Mouse (Mus musculus) midbrain, embryonic 13.5 days (tissue): ENCODE data around the gene Tmem269. TPM values are rescaled to one million over a fixed set of nuclear protein-coding genes. Genes with fewer than 3 reads are reported as not detected.
A peak's percentile ranks its signal among the peaks of the same experiment; 100 is the strongest.

Experiments used
- ATAC-seq: fragments of 200-750 bp; cut with Nextera tagmentation; 2 replicates; pipeline ENCODE4 v1.8.0; 2017; ENCODE audit warnings: mild to moderate bottlenecking, moderate TSS enrichment, moderate library complexity
- H3K27ac ChIP-seq: fragments of 300-500 bp; sonication (generic); 2 replicates; pipeline ENCODE4 v1.5.1; 2015; ENCODE audit warnings: inconsistent platforms, mild to moderate bottlenecking, moderate library complexity
- H3K27me3 ChIP-seq: fragments of 300-500 bp; sonication (generic); 2 replicates; pipeline ENCODE4 v1.6.1; 2015; ENCODE audit warnings: mild to moderate bottlenecking, inconsistent platforms
- H3K36me3 ChIP-seq: fragments of 300-500 bp; sonication (generic); 2 replicates; pipeline ENCODE4 v1.6.1; 2015; ENCODE audit warnings: mild to moderate bottlenecking, inconsistent platforms
- H3K4me1 ChIP-seq: fragments of 300-500 bp; sonication (generic); replicated peaks from 2 replicates; pipeline ENCODE4 v1.6.1; 2015; ENCODE audit warnings: inconsistent platforms
- H3K4me2 ChIP-seq: fragments of 300-500 bp; sonication (generic); replicated peaks from 2 replicates; pipeline ENCODE4 v1.6.1; 2015; ENCODE audit warnings: moderate library complexity, mild to moderate bottlenecking, inconsistent platforms
- H3K4me3 ChIP-seq: fragments of 300-500 bp; sonication (generic); replicated peaks from 2 replicates; pipeline ENCODE4 v1.5.1; 2015; ENCODE audit warnings: mild to moderate bottlenecking, inconsistent platforms
- H3K9ac ChIP-seq: fragments of 300-500 bp; sonication (generic); replicated peaks from 2 replicates; pipeline ENCODE4 v1.6.1; 2015; ENCODE audit warnings: mild to moderate bottlenecking, inconsistent platforms
- H3K9me3 ChIP-seq: fragments of 300-500 bp; sonication (generic); 2 replicates; pipeline ENCODE4 v1.6.1; 2016; ENCODE audit warnings: mild to moderate bottlenecking, inconsistent platforms
- WGBS: fragments of 180-500 bp; shearing (Covaris S2); methylation state at CpG from one replicate; pipeline ENCODE4 v1.1.7; 2015; 5-methylcytosine and 5-hydroxymethylcytosine counted together
- polyA plus RNA-seq: library from polyadenylated mRNA; unstranded; fragments of >200 nt; fragmentation: Nextera tagmentation; extraction: Ambion mirVana; gene quantifications from 2 replicates; pipeline ENCODE4 v1.2.1, GENCODE M21; 2015

Gene Tmem269
- polyA plus RNA-seq, 1 experiment from 2014 or later: 0.34 TPM

- no peak overlapping the region for H3K4me3 ChIP-seq
- H3K27me3 ChIP-seq: no peaks in the 10 kb centered on the region
- ATAC-seq: peak; percentile 83
- H3K9ac ChIP-seq: no peak overlapping the region
- H3K4me2 ChIP-seq: no peak overlapping the region
- H3K4me1 ChIP-seq: peaks cover 17% of the 10 kb centered on the region
- H3K27ac ChIP-seq: peak overlapping the region; percentile 61
- peaks cover 44% of the 10 kb centered on the region for H3K36me3 ChIP-seq
- WGBS: 22% methylated on average over 13 of the region's 13 CpGs
- no peaks in the 10 kb centered on the region for H3K9me3 ChIP-seq
Observed at GRCm38 (mm10) chr4:119247462-119248235, 29.6 kb upstream of the Tmem269 start.

- ATAC-seq: no peak
- H3K4me2 ChIP-seq: no peak overlapping the region
Observed at GRCm38 (mm10) chr4:119246688-119247225, 28.7 kb upstream of the Tmem269 start.

GRCm38 (mm10) chr4:119245961-119246360 is 27.9 kb upstream of the Tmem269 start:
- no peaks in the 10 kb centered on the region for H3K9me3 ChIP-seq
- H3K27ac ChIP-seq: no peak overlapping the region; the same call in 1 of the 2 replicates
- no peak overlapping the region for H3K4me3 ChIP-seq
- H3K4me2 ChIP-seq: no peak overlapping the region
- no peak overlapping the region for H3K9ac ChIP-seq
- H3K27me3 ChIP-seq: no peaks in the 10 kb centered on the region
- no peak for ATAC-seq
- peaks cover 61% of the 10 kb centered on the region for H3K36me3 ChIP-seq
- WGBS: 79% methylated on average over 9 of the region's 9 CpGs
- H3K4me1 ChIP-seq: peaks cover 17% of the 10 kb centered on the region

More at GRCm38 (mm10) chr4:119246688-119247225, 28.7 kb upstream of the Tmem269 start:
- Histone ChIP-seq H3K4me1 (peaks cover 17% of the 10 kb centered on the region), H3K9ac (no peak overlapping the region), H3K4me3 (no peak overlapping the region), H3K27me3 (no peaks in the 10 kb centered on the region), H3K27ac (peak overlapping the region; percentile 30; the same call in 1 of the 2 replicates), H3K36me3 (peaks cover 53% of the 10 kb centered on the region), H3K9me3 (no peaks in the 10 kb centered on the region)
- 78% methylated on average over 14 of the region's 14 CpGs for WGBS

DNA sequence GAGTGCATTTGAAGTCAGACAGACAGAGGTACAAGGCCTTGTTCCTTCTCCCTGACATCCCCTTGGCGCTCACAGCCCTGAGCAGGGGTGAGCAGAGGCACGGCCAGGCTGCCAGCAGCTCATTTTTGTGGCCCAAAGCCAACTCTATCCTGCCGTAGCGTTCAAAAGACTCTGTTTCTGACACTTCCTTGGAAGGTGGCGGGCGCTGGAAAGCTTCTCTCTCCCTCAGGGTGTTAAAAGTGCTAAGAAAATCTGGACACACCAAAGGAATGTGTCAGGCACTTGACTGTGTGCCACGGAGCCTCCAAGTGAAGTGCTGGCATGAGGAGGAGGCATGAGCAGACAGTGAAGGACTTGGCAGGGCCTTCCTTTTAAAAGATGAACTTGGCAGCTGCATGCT is 27.5 kb upstream of the Tmem269 start:
- no peak for ATAC-seq
- Histone ChIP-seq H3K4me1 (peaks cover 17% of the 10 kb centered on the region), H3K27me3 (no peaks in the 10 kb centered on the region), H3K4me2 (no peak overlapping the region), H3K9ac (no peak overlapping the region), H3K36me3 (peaks cover 65% of the 10 kb centered on the region), H3K4me3 (no peak overlapping the region), H3K9me3 (no peaks in the 10 kb centered on the region), H3K27ac (no peak overlapping the region; the same call in 1 of the 2 replicates)
- WGBS: 81% methylated on average over 7 of the region's 7 CpGs

DNA sequence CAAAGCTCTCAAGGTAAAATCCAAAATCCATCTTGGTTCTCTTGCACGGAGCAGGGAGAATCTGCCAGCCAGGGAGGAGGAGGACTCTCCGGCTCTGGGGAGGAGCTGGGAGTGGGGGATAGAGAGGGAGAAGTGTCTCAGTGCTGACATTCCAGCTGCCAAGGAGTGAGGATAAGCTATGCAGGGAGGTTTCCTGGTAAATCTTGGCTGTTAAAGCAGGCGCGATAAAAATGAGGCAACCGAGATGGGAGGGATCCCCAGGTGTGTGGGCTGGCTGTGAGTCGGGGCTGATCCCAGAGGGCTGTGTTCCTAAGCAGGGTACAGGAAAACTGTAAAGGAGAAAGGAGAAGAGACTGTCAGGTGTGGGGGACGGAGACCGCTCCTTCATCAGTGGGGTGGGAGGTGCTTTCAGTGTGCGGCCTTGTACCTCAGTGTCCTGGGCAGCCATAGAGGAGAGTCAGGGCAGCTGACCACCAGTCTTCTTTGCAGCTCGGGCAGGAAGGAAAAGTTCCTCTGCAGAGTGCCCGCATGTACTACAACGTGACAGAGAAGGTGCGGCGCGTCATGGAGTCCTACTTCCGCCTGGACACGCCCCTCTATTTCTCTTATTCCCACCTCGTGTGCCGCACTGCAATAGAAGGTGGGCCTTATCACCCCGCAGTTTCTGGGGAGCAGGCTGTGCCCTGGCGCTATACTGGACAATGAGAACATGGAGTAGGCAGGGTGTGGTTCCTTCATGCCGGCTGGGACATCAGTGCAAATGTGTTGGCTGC is 26.6 kb upstream of the Tmem269 start:
- Histone ChIP-seq H3K36me3 (peaks cover 66% of the 10 kb centered on the region), H3K9me3 (no peaks in the 10 kb centered on the region), H3K4me1 (peaks cover 17% of the 10 kb centered on the region), H3K27me3 (no peaks in the 10 kb centered on the region), H3K4me3 (no peak overlapping the region), H3K27ac (no peak overlapping the region), H3K4me2 (no peak overlapping the region), H3K9ac (no peak overlapping the region)
- ATAC-seq: no peak
- 83% methylated on average over 22 of the region's 22 CpGs for WGBS

DNA sequence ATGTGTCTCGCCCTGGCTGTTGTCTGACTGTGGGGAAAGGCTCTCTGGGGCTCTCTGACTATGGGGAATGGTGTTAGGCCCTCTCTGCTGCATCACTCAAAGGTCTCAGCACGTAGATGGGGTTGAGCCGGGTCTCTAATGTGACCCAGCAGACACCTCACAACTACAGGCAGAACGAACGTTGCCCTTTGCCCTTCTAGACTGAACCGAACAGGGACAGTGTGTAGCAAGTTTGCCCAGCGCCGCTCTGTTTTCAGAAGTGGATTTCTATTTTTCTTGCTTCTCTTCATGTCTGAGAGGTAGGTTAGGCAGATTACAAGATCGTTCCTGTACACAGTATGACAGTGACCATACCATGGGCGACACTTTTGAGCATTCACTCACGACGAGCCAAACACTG is 24.6 kb upstream of the Tmem269 start:
- H3K4me1 ChIP-seq: peaks cover 12% of the 10 kb centered on the region
- H3K36me3 ChIP-seq: peaks cover 69% of the 10 kb centered on the region
- H3K9ac ChIP-seq: no peak overlapping the region
- 93% methylated on average over 12 of the region's 12 CpGs for WGBS
- H3K27me3 ChIP-seq: no peaks in the 10 kb centered on the region
- H3K4me3 ChIP-seq: no peak overlapping the region
- no peak overlapping the region for H3K27ac ChIP-seq
- no peak overlapping the region for H3K4me2 ChIP-seq
- ATAC-seq: no peak
- H3K9me3 ChIP-seq: no peaks in the 10 kb centered on the region

- Histone ChIP-seq H3K27ac (no peak overlapping the region), H3K27me3 (no peaks in the 10 kb centered on the region), H3K4me2 (no peak overlapping the region), H3K4me3 (no peak overlapping the region), H3K9ac (no peak overlapping the region), H3K36me3 (peaks cover 75% of the 10 kb centered on the region), H3K4me1 (peaks cover 6% of the 10 kb centered on the region; the same call in 1 of the 2 replicates), H3K9me3 (no peaks in the 10 kb centered on the region)
- no peak for ATAC-seq
- WGBS: 90% methylated on average over 14 of the region's 14 CpGs
Observed at GRCm38 (mm10) chr4:119241664-119242063, 23.6 kb upstream of the Tmem269 start.

DNA sequence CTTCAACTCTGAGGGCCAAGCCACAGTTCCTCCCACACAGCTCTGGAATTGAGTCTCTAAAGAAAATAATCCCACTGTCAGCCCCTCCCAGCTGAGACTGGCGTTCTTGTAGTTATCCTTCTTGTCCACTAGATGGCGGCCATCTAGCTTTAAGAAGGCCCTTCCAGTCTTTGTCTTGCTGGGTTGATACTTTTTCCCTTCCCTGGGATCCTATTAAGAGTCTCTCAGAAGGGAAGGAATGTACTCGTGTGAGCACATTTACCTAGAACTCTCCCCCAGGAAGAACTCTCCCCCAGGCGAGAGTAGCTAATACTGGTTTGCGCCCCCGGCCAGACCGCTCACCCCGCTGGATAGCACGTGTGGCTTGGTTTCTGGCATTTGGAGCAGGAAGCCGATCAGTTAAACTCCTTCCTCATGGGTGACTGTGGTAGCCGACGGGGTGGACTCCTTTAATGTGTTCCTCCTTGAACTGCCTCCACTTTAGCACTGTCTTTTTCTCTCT is 21.2 kb upstream of the Tmem269 start:
- H3K4me2 ChIP-seq: no peak overlapping the region

DNA sequence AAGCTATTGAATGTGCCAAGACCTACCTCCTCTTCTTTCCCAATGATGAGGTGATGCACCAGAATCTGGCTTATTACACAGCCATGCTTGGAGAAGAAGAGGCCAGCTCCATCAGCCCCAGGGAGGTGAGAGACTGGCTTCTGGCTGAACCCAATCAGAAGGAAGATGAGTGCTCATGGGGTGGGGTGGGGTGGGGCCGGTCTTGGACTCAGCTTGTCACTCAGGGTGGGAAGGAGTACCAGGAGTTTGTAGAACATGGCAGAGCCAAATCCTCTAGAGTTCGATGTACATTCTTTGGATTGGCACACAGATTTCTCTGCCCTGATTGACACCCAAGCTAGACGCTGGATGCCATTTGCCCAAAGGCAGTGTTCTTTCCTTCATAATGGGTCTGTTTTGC is 20.6 kb upstream of the Tmem269 start:
- peaks cover 52% of the 10 kb centered on the region for H3K36me3 ChIP-seq
- H3K4me2 ChIP-seq: no peak overlapping the region
- no peak overlapping the region for H3K27ac ChIP-seq
- ATAC-seq: peak; percentile 9; the same call in 1 of the 2 replicates
- 75% methylated on average over 3 of the region's 3 CpGs for WGBS
- no peaks in the 10 kb centered on the region for H3K9me3 ChIP-seq
- no peaks in the 10 kb centered on the region for H3K27me3 ChIP-seq
- H3K4me3 ChIP-seq: no peak overlapping the region
- H3K9ac ChIP-seq: no peak overlapping the region
- H3K4me1 ChIP-seq: peaks cover 14% of the 10 kb centered on the region

More for the DNA sequence above, 21.2 kb upstream of the Tmem269 start:
- WGBS: 37% methylated on average over 12 of the region's 12 CpGs
- H3K4me3 ChIP-seq: no peak overlapping the region
- H3K9me3 ChIP-seq: no peaks in the 10 kb centered on the region
- H3K36me3 ChIP-seq: peaks cover 57% of the 10 kb centered on the region
- no peaks in the 10 kb centered on the region for H3K27me3 ChIP-seq
- no peak overlapping the region for H3K9ac ChIP-seq
- peak overlapping the region; percentile 64 for H3K27ac ChIP-seq
- H3K4me1 ChIP-seq: peaks cover 8% of the 10 kb centered on the region
- ATAC-seq: peak; percentile 65

- Histone ChIP-seq H3K4me1 (peaks cover 23% of the 10 kb centered on the region), H3K9ac (no peak overlapping the region), H3K9me3 (no peaks in the 10 kb centered on the region), H3K27ac (no peak overlapping the region), H3K36me3 (peaks cover 19% of the 10 kb centered on the region), H3K4me2 (peak overlapping the region; percentile 92), H3K4me3 (peak overlapping the region; percentile 81), H3K27me3 (no peaks in the 10 kb centered on the region)
- 91% methylated on average over 3 of the region's 3 CpGs for WGBS
- ATAC-seq: no peak
Observed at GRCm38 (mm10) chr4:119234348-119234747, 16.3 kb upstream of the Tmem269 start.

DNA sequence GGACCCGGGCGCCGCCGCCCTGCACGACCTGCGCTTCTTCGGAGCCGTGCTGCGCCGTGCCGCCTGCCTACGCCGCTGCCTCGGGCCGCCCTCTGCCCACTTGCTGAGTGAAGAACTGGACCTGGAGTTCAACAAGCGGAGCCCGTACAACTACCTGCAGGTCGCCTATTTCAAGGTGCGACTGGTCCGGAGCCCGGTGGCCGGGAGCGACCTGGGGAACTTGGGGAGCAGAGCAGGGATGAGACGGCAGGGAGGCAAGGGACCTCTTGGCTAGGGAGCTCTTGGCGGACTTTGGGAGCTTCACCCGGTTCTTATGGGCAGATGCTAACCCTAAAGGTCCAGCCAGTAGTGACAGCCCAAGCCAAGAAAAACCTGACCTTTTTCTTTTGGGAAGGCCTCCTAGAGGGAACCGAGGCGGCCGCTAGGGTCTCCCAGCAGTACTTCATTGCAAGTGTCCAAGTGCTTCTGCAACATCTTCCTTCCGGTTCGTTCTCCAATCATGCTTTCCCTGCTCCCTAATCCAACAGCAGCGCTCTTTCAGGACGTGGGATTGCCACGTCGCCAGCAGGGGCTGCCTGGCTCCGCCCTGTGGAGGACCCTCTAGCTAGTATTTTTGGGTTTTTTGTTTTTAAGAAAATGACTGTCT is 15.4 kb upstream of the Tmem269 start:
- under 1% methylated on average over 36 of the region's 36 CpGs for WGBS
- peak overlapping the region; percentile 65 for H3K27ac ChIP-seq
- no peaks in the 10 kb centered on the region for H3K27me3 ChIP-seq
- peaks cover 20% of the 10 kb centered on the region for H3K36me3 ChIP-seq
- peak overlapping the region; percentile 81 for H3K4me3 ChIP-seq
- H3K4me2 ChIP-seq: peak overlapping the region; percentile 92
- no peaks in the 10 kb centered on the region for H3K9me3 ChIP-seq
- peaks cover 19% of the 10 kb centered on the region for H3K4me1 ChIP-seq
- ATAC-seq: peak; percentile 4; the same call in 1 of the 2 replicates
- H3K9ac ChIP-seq: peak overlapping the region; percentile 85
